Mouse (Mus musculus) spleen, postnatal 4 days (tissue): ENCODE results near the gene Idh3b.
A peak's percentile ranks its signal among the peaks of the same experiment; 100 is the strongest.

Experiments
- DNase-seq, 2 experiments: peaks; one replicate each; pipeline ENCODE4 v3.0.0; 2022; ENCODE audit warnings: low spot score in 2 of 2

Idh3b gene

GRCm38 (mm10) chr2:130283854-130284654, at the start of gene Idh3b:
TSS of gene Idh3b (minus strand) at chr2:130284547.
- peak; percentile 83 to 93 for DNase-seq

DNA sequence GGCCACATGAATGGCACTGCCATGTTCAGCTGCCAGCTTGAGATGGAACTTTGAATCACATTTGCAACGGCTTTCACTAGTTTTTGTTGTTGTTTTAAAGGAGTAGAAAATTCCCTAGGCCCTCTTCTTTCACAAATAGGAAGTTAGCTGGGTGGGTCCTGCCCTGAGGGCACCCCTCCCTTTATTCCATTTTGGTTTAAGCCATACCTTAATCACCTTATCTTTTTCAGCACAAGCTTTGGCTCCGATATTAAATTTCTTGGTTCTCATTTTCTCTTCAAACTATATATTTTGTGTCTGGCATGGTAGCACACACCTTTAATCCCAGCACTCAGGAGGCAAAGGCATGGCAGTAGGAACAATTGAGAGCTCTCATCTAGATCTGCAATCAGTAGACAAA, 45.2 kb upstream of the Idh3b start:
- no peak for DNase-seq

DNA sequence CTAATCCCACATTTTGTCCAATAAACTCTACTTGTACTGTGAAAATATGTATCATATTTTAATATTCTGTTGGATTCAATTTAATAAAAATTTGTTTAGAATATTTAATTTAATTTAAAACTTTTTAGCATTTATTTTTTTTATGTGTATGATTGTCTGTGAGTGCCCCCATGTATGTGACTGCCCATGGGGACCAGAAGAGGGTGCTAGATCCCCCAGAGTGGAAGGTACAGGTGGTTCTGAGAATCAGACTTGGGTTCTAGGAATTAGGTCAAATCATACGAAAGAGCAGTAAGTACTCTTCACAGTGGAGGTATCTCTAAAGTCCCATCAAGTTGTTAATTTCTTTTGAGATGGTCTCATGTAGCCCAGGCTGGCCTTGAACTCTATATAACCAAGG, 42.7 kb upstream of the Idh3b start:
- DNase-seq, result no peak

DNA sequence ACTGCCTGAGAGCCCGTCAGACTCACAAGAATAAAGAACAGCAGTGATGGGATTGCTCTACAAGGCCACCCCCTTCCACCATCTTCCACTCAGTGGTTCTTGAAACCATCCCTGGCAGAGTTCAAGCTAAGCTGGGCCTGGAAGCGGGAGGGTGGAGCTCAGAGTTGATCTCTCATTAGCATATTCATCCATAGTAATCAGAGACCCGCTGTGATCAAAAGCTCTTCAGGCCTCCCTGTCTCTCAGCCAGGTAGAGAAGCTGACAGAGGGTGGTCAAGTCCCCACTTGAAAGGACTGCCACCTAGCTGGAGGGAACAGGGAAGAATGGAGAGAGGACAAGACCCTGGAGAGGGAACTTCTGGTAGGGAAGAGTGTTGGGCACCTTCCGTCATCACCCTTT, 18.7 kb upstream of the Idh3b start:
- no peak for DNase-seq

DNA sequence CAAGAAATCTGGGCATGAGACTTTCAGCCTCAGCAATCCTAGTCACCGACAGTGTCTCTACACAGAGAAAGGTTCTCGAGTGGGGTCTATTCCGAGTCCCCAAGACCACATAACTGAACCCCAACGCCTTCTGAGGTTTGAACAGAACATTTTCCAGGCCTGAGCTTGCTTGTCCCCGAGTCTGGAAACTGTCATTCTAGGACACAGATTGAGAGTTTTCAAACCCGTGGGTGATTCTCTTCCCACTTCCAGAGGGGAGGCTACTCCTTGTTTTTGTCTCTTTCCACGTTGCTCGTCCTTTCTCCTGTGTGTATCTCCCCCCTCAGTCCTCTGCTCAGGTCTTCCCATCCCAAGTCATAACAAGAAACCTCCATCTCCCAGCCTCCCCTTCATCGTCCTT, 13.2 kb upstream of the Idh3b start:
- DNase-seq, result no peak

GRCm38 (mm10) chr2:130296134-130296745, 11.9 kb upstream of the Idh3b start:
- no peak for DNase-seq

- peak in 1 of 2 experiments; percentile 70 for DNase-seq
Observed at GRCm38 (mm10) chr2:130295331-130296133, 11.2 kb upstream of the Idh3b start.

GRCm38 (mm10) chr2:130294936-130295277, 10.6 kb upstream of the Idh3b start, which contains the start of gene Ebf4:
TSS of gene Ebf4 (plus strand) at chr2:130295169.
- DNase-seq, result no peak

DNA sequence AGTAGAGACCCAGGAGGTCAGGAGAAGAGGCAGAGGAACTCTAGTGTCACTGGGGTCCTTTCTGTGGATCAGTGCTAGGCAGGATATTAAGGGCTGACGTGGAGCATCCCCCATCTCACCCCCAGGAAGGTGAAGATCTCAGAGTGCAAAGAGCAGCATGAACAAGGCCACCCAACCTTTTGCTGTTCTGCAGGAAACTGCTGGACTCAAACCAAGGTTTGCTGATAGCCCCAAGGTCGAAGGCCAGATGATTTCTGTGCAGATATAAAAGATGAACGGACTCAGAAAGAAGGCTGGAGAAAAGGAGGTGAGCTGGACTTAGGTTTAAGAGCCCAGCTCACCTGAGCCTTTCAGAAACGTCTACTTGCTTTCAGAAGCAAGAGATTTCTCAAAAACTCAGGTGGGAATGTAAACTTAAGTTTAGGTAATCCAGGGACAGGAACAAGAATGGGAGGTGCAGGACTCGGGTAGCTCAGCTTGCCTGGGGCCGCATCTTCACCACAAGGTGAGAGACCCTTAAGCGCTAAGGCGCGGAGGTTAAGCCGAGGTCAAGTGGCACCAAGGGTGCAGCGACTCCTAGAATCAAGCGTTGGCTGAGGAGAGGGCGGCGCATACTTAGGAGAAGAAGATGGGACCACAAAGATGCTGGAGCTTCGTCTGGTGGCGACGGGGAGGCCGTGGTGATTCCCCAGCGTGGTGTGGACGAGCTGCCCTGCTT, 10.0 kb upstream of the Idh3b start:
- DNase-seq, result no peak

- DNase-seq, result no peak
Observed at GRCm38 (mm10) chr2:130293486-130293885, 9.1 kb upstream of the Idh3b start.

GRCm38 (mm10) chr2:130293009-130293408, 8.7 kb upstream of the Idh3b start:
- no peak for DNase-seq

GRCm38 (mm10) chr2:130291434-130291833, 7.1 kb upstream of the Idh3b start:
- peak; percentile 48 to 69 for DNase-seq

DNA sequence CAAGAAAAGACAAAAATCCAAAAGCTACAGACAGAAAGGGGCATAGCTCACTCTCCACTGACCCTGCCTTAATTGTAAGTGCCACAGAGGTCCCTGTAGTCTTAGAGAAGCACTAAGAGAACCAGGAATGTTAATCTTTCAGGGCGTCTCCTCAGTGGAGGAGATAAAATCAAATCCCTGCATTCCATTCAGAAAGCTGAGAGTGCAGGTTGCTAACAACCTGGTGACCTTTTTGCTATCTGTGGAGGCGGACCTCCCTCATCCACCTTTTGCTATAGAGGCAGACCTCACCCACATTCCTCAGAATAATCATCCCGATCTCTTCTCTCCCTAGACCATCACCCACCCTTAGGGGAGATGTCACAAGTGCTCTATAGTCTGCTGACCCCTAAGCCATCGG, 4.7 kb upstream of the Idh3b start:
- no peak for DNase-seq

DNA sequence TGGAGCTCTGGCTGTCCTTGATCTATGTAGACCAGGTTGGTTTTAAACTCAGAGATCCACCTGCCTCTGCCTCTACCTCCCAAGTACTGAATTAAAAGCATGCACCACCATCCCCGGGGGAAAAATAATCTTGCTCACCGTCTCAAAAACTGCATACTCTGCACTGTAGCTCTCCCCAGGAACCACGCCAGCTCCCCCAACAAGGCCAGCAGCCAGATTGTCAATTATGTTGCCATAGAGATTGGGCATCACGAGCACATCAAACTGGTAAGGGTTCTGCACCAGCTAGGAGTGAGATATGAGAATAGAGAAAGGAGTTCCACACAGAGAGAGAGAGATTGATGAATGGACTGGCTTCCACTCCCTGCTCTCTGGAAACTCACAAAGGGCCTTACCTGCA, 3.5 kb downstream of the Idh3b start:
- no peak for DNase-seq

GRCm38 (mm10) chr2:130280224-130280623, 4.1 kb downstream of the Idh3b start:
- DNase-seq, result no peak

DNA sequence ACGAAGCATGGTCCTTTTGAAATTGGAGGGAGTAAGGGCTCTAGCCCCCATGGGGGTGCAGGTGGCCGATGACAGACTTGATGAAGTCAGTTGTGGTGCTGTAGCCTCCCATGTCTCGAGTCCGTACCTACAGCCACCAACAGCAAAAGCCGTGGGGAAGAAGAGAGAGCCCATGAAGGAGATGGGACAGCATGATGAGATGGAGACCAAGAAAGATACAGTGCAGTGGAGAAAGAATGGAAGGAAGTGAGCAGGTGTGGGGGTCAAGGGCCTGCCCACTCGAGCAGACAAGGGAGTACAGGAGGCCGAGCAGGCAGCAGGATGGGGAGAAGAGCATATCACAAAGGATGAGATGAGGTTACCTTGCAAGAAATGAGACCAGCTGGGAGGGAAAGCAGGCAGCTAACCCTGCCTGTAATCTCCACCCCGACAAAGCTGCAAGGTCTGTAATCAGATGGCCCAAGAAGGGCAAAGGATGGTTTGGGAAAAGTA, 4.7 kb downstream of the Idh3b start:
- DNase-seq, result no peak

DNA sequence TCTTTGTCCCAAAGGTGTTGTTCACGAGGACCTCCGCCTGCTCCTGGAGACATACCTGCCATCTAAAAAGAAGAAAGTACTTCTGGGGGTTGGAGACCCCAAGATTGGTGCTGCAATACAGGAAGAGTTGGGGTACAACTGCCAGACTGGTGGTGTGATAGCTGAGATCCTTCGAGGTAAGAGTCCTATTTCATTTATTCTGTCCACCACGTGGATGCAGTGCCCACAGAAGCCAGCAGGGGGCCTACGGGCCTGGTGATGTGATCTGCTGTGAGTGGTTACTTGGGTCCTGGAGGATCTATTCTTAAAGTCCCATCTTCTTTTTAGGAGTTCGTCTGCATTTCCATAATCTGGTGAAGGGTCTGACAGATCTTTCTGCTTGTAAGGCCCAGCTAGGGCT, 8.7 kb downstream of the Idh3b start:
- peak; percentile 80 to 91 for DNase-seq

DNA sequence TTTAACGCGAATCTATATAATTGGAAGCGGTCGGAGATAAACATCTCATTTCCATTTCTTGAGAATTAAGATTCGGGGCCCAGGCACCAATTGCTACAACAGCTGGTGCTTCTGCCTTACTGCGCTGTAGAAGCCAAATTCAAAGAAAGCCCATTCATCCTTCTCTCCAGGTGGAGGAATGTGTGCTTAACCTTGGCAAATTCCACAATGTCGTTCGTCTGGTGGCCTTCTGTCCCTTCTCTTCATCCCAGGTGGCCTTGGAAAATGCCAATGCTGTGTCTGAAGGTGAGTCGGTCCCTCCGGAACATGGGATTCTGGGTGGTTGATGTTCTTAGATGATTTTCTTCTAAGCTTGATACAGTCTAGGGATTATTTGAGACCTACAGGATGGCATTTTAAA, 9.5 kb downstream of the Idh3b start:
- DNase-seq, result no peak

GRCm38 (mm10) chr2:130274149-130274861, 10.0 kb downstream of the Idh3b start, which contains the start of gene Nop56:
TSS of gene Nop56 (plus strand) at chr2:130274430.
- peak; percentile 99 for DNase-seq

DNA sequence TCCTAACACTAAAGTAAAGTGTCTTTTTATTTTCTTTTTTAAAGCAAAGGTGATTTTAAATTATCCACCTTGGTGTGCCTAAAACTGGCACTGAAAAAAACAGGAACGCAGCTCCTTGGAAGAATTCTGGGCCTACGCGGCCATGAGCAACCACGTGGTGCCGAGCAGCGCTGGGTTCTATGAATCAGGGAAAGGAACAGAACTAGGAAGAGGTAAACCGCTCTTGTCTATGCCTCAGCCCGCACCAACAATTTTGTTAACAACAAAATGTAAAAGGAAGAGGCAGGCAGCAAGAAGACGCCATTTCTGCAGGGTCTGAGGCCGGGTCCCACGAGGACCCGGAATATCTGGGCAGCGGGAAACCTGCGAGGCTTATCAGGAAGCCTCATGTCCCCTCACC, 10.6 kb downstream of the Idh3b start:
- no peak for DNase-seq

DNA sequence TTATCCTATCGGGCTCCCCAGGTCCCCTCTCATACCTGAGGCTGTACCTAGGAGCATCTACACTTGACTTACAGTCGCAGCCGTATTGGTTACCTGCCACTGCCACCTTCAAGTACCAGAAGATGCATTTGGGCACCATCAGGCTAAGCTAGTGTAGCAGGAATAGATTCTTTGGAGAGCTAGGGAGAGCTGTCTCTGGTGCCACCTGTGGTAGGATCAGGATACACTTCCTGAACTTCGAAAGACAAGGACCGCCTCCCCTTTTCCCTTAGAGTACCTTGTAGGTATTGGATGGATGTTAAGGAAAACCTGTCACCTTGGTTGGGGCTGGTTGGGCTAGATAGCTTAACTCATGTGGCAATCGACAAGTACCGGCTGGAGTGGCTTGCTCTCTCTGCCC, 16.3 kb downstream of the Idh3b start:
- DNase-seq, result no peak
